Mouse (Mus musculus) WW6 (cell line): Measurements from ENCODE around the gene Fes.

ENCODE experiments used
- DNase-seq: peaks from one replicate; pipeline ENCODE4 v3.0.0-alpha.2; 2013; ENCODE audit warnings: low read depth, low spot score

Fes gene

GRCm38 (mm10) chr7:80387633-80388543 is at the start of gene Fes:
Gene Fes, minus strand, starts transcription at chr7:80387946.
- no peak for DNase-seq

DNA sequence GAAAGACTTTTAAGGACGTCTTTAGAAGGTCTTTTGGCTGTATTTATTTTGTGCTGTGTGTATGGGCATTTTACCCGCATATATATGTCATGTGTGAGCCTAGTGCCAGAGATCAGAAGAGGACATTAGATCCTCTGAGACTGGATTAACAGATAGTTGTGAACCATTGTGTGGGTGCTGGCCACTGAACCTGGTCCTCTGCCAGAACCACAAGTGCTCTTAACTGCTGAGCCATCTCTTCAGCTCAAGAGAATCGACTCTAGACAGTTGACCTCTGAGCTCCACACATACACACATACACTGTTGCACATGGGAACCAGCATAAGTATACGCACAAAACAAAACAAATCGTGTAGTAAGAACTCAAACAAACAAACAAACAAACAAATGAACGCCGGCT is 48.8 kb upstream of the Fes start:
- no peak for DNase-seq

DNA sequence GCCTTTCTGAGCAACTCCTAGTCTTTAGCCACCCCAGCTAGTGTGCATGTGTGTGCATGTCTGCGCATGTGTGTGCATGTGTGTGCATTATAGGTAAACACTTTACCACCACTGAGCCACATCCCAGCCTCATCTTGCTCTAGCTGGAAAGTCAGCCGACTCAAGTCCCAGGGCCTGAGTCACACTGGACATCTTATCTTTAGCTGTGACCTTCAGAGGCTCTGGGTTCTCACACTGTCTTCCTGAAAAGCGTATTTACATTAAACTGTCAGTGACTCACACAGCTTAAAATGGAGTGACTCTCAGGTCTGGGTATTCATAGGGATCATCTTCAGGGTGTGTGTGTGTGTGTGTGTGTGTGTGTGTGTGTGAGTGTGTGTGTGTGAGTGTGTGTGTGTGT is 47.8 kb upstream of the Fes start:
- DNase-seq, result no peak

DNA sequence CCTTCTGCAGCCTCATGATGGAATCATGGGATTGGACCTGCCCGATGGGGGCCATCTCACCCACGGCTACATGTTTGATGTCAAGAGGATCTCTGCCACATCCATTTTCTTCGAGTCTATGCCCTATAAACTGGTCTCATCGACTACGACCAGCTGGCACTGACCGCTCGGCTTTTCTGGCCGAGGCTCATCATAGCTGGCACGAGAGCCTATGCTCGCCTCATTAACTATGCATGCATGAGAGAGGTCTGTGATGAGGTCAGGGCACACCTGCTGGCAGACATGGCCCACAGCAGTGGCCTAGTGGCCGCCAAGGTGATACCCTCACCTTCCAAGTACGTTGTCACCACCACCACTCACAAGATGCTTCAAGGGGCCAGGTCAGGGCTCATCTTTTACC is 41.9 kb upstream of the Fes start:
- no peak for DNase-seq

DNA sequence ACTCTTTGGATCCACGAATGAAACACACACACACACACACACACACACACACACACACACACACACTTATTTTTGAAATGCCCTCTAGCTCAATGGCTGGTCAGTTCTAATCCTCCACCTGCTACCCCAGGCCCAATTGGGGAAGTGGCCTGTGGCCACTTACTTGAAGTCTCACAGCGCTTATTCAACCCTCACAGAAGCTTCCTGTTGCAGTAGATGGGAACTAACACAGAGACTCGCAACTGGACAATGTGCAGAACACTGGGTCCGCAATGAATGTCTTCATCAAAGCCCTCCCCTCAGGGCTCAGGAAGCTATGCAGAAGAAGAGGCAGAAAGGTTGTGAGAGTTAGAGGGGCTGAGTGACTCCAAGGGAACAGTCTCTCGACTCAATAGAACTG is 40.0 kb upstream of the Fes start:
- no peak for DNase-seq

- DNase-seq, result no peak
Measured at GRCm38 (mm10) chr7:80426363-80426762, 38.6 kb upstream of the Fes start.

- DNase-seq, result no peak
Measured at GRCm38 (mm10) chr7:80424722-80425121, 37.0 kb upstream of the Fes start.

DNA sequence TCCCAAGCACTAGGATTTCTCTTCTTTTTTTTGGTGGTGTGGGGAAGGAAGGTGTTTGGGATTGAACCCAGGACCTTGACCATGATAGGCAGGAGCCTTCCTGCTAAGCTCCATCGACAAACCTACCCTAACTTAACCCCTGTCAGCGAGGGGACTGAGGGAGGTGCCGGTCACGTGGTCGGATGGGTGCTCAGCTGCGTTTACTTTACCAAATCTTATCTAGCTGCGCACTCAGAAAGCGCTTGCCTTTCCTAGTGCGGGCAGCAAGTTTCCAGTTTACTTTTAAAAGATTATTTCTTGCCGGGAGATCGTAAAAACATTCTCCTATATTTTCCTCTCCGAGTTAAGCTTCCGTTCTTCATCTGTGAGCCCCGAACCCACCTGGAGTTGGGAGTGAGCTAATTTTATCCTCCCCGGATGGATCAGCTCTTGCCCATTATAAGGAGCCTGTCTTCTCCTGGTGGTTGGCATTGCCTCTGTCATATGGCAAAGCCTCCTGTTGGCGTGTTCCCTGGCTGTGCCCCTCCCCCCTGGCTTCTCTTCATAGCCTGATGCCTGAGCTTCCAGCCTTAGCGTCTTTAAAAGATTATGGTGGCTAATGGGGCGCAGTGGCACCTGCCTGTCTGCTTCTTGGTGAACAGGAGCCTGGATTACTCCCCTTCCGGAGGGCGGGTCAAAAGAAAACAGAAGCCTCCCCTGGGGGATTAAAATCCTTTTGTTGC is 35.2 kb upstream of the Fes start:
- DNase-seq, result no peak

- no peak for DNase-seq
Measured at GRCm38 (mm10) chr7:80421576-80421975, 33.8 kb upstream of the Fes start.

DNA sequence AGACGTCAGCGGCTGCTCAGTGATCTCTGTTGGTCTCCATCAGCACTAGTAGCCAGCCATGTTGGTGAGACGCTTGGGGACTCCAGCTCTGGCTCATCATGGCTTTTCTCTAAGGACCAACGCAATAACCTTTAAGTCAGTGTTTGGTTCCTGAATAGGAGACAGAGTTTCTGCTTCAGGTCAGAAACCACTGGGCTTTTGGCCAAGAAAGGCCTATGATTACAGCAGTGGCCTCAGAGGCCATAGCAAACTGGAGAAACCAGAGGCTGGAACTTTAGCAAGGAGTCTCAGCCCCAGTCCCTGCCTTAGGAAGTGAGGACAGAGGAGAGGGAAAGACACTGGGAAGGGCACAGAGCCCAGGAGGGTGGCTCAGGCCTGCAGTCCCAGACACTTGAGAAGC is 32.8 kb upstream of the Fes start:
- DNase-seq, result no peak

GRCm38 (mm10) chr7:80419278-80419677 is 31.5 kb upstream of the Fes start:
- no peak for DNase-seq

- no peak for DNase-seq
Measured at GRCm38 (mm10) chr7:80418036-80418435, 30.3 kb upstream of the Fes start.

GRCm38 (mm10) chr7:80417601-80418000 is 29.9 kb upstream of the Fes start:
- DNase-seq, result no peak

- DNase-seq, result no peak
Measured at GRCm38 (mm10) chr7:80416969-80417368, 29.2 kb upstream of the Fes start.

- DNase-seq, result no peak
Measured at GRCm38 (mm10) chr7:80414303-80414855, 26.6 kb upstream of the Fes start.

- no peak for DNase-seq
Measured at GRCm38 (mm10) chr7:80413512-80414302, 26.0 kb upstream of the Fes start.

DNA sequence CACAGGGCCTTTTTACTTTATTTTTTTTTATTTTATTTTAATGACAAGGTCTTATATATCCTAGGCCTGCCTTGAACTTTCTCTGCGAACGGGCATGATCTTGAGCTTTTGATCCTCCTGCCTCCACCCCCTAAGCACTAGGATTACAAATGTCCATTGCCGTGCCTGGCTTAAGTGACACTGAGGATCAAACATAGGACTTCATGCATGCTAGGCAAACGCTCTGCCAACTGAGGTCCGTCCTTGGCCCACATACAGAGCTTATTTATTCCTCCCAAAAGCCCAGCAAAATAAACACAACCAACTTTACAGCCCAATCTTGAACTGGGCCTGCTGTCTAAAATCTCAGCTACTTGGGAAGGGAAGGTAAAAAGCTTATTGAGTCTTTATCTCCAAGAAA is 25.0 kb upstream of the Fes start:
- no peak for DNase-seq

DNA sequence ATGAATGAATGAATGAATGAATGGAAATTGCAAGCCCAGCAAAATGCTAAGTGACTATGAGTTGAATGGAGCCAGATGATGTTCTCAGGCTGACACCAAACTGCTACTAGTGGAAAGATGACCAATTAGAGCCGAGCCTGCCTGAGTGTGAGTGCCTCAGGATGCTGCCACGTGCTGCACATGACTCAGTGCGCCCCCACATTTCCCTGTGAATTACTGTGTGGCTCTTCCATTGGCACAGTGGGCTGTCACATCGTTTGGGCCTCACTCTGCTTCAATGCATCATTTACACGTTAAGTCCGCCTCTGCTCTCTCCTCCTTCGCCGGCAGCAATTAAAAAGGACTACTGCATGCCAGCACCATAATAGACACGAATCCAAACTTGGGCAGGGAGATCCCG is 24.5 kb upstream of the Fes start:
- no peak for DNase-seq

DNA sequence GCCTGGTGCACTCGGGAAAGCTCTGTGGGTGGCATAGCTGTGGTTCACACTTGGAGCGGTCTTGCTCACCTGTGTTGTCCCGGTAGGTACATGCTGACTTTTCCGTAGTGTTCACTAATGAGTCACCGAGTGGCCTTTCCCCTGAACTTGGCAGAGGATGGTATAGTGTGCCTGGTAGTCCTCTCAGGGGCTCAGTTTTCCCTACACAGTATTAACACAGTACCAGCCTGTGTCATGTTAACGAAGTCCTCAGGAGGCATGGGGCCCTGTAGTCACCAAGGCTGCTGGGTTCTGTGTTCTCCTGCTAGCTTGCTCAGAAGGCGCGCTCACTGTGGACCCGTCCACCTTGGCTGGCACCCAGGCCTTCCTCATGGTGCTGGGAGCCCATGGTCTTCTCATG is 22.6 kb upstream of the Fes start:
- DNase-seq, result no peak

GRCm38 (mm10) chr7:80407712-80408111 is 20.0 kb upstream of the Fes start:
- no peak for DNase-seq

DNA sequence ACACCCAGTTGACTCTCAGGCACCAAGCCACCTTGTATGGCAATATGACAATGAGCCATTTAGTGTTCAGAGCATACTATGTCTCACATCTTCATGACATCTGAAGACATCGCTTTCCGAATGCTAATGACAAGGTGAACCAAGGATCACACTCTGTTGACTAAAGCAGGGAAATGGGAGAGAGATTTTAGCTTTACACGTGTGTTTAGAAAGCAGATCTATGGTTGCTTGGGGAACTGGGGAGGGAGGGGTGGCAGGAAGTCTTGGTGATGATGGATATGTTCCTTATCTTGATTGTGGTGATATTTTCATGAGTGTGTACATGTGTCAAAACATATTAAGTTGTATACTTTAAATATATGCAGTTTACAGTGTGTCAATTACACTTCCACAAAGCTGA is 18.4 kb upstream of the Fes start:
- DNase-seq, result no peak

DNA sequence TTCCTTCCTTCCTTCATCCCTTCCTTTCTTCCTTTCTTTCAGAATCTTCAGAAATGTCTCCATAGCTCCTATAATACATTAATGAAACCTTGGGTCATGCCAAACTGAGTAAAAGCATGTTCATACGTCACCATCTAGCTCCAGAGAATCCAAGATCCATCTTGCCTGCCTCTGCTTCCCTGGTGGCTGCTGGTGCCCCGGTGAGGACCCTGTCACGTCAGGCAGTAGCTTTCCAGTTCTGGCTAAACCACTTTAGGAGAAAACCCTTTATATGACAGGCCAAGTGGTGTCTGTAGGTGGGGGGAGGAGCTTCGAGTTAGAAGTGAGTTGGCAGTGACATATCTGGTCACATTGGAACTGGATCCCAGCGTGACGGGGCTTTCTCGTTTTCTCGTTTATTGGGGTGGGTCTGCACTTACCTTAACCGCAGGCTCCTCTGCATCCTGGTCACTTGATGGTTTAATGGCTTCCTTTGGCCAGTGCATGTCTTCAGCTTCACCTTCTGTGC is 17.5 kb upstream of the Fes start, which contains the start of gene Furin:
Furin (minus strand) TSS at position 249 of the 508 bp plus-strand sequence.
- no peak for DNase-seq
